Mouse (Mus musculus) B cell, adult 67 days (primary cell): ENCODE results near the gene 1700016H13Rik. TPM values are rescaled to one million over a fixed set of nuclear protein-coding genes. Genes with fewer than 3 reads are reported as not detected.

Experiments
- total RNA-seq, 2 experiments: library from RNA; stranded (reverse); gene quantifications; 4 replicates each; pipeline ENCODE4 v1.2.4; 2023

The 1700016H13Rik gene
- total RNA-seq, result not detected

GRCm38 (mm10) chr5:103655346-103656118 lies at the start of gene 1700016H13Rik:
TSS of gene 1700016H13Rik (minus strand) at chr5:103656010.

GRCm38 (mm10) chr5:103691624-103692530 lies 36.1 kb upstream of the 1700016H13Rik start, which contains the start of gene Aff1:
TSS of gene Aff1 (plus strand) at chr5:103692374.

GRCm38 (mm10) chr5:103629111-103629764 lies 26.6 kb downstream of the 1700016H13Rik start, which contains the start of gene Slc10a6:
TSS of gene Slc10a6 (minus strand) at chr5:103629403.

Other genes with a start within 250 kb of the 1700016H13Rik start
- gene Ptpn13, start 230.8 kb downstream of the 1700016H13Rik start, total RNA-seq, result not detected
- gene Slc10a6, start 26.6 kb downstream of the 1700016H13Rik start, total RNA-seq, result not detected
- gene Aff1, start 36.4 kb upstream of the 1700016H13Rik start, total RNA-seq, result 100 to 1,000 TPM; 172 to 182 TPM